Mouse (Mus musculus) forebrain, embryonic 10.5 days (tissue): ENCODE measurements at regions not wholly inside any gene's neighbourhood (a gene's known extent, or its start where the extent isn't known, plus 50 kb on each side); places are given as distances from the start of the nearest gene placed in this dataset.

Source experiments
- DNase-seq: peaks from one replicate; pipeline ENCODE4 v3.0.0-alpha.2; 2017; ENCODE audit warnings: low spot score; ENCODE audit errors: extremely low spot score
- H3K27ac ChIP-seq: fragments of 300-500 bp; sonication (generic); 2 replicates; pipeline ENCODE4 v1.5.1; 2016; ENCODE audit warnings: mild to moderate bottlenecking
- H3K27me3 ChIP-seq: fragments of 300-500 bp; sonication (generic); 2 replicates; pipeline ENCODE4 v1.6.1; 2016; ENCODE audit warnings: mild to moderate bottlenecking; ENCODE audit not compliant: poor library complexity, severe bottlenecking
- H3K36me3 ChIP-seq: fragments of 300-500 bp; sonication (generic); replicated peaks from 2 replicates; pipeline ENCODE4 v1.6.1; 2016; ENCODE audit warnings: mild to moderate bottlenecking, moderate library complexity
- H3K4me1 ChIP-seq: fragments of 300-500 bp; sonication (generic); 2 replicates; pipeline ENCODE4 v1.6.1; 2016
- H3K4me3 ChIP-seq: fragments of 300-500 bp; sonication (generic); 2 replicates; pipeline ENCODE4 v1.5.1; 2016; ENCODE audit warnings: mild to moderate bottlenecking, moderate library complexity
- H3K9me3 ChIP-seq: fragments of 300-500 bp; sonication (generic); 2 replicates; pipeline ENCODE4 v1.6.1; 2016; ENCODE audit warnings: mild to moderate bottlenecking, moderate library complexity
- WGBS: fragments of 180-500 bp; shearing (Covaris S2); methylation state at CpG from one replicate; pipeline ENCODE4 v1.1.7; 2016; 5-methylcytosine and 5-hydroxymethylcytosine counted together

GRCm38 (mm10) chr9:120658576-120658975, 87.3 kb downstream of the Rpl14 start:
- Histone ChIP-seq H3K27me3 (0 out of 2 replicates have a peak, but pooled peaks cover 5% of the 10 kb centered on the region), H3K36me3 (no peaks in the 10 kb centered on the region), H3K9me3 (no peaks in the 10 kb centered on the region), H3K27ac (no peak overlapping the region), H3K4me1 (peaks cover 29% of the 10 kb centered on the region), H3K4me3 (no peak overlapping the region)
- no peak for DNase-seq
- WGBS: 78% methylated on average over 2 of the region's 2 CpGs

GRCm38 (mm10) chr9:120661226-120661625, 90.0 kb downstream of the Rpl14 start:
- Histone ChIP-seq H3K27me3 (0 out of 2 replicates have a peak, but pooled peaks cover 5% of the 10 kb centered on the region), H3K9me3 (no peaks in the 10 kb centered on the region), H3K4me3 (no peak overlapping the region), H3K4me1 (peaks cover 18% of the 10 kb centered on the region), H3K27ac (no peak overlapping the region), H3K36me3 (no peaks in the 10 kb centered on the region)
- WGBS: 70% methylated on average over 5 of the region's 5 CpGs
- DNase-seq: no peak

DNA sequence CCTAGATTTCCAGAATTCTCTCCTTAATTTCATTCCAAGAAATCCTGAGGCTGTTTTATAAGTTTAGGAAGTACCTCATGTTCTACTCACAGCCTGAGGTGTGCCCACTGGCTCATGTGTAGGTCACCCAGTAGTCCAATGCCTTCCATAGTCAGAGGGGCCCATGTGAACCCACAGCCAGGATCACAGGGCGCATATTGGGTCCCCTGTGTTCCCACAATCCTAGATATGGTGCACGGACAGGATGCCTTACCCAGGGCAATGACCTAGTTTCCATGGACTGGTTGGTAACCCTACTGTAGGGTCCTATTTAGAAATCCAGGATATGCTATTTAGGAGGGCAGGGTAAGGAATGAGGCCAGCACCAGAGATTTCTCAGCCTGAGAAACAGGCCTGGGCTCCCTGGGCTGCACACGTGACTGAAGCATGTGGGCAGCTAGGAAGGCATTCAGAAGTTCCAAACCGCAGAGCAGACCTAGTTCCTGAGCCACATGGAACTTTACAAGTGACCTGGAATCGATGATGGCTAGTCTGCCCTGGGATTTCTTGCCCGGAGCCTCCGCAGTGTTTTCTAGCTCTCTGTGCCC, 90.5 kb downstream of the Rpl14 start:
- Histone ChIP-seq H3K4me3 (no peak overlapping the region), H3K36me3 (no peaks in the 10 kb centered on the region), H3K9me3 (no peaks in the 10 kb centered on the region), H3K27me3 (0 out of 2 replicates have a peak, but pooled peaks cover 5% of the 10 kb centered on the region), H3K27ac (no peak overlapping the region), H3K4me1 (peaks cover 18% of the 10 kb centered on the region)
- WGBS: 91% methylated on average over 7 of the region's 7 CpGs
- no peak for DNase-seq

GRCm38 (mm10) chr9:120663181-120663580, 91.9 kb downstream of the Rpl14 start:
- no peak overlapping the region for H3K27ac ChIP-seq
- WGBS: 61% methylated on average over 6 of the region's 6 CpGs
- H3K4me3 ChIP-seq: no peak overlapping the region
- H3K27me3 ChIP-seq: 0 out of 2 replicates have a peak, but pooled peaks cover 5% of the 10 kb centered on the region
- H3K4me1 ChIP-seq: peaks cover 8% of the 10 kb centered on the region; the same call in 1 of the 2 replicates
- no peak for DNase-seq
- no peaks in the 10 kb centered on the region for H3K9me3 ChIP-seq
- H3K36me3 ChIP-seq: no peaks in the 10 kb centered on the region

GRCm38 (mm10) chr9:120664086-120664485, 92.8 kb downstream of the Rpl14 start:
- Histone ChIP-seq H3K27ac (no peak overlapping the region), H3K27me3 (no peaks in the 10 kb centered on the region), H3K36me3 (no peaks in the 10 kb centered on the region), H3K9me3 (no peaks in the 10 kb centered on the region), H3K4me1 (peaks cover 8% of the 10 kb centered on the region; the same call in 1 of the 2 replicates), H3K4me3 (no peak overlapping the region)
- WGBS: 95% methylated on average over 10 of the region's 10 CpGs
- no peak for DNase-seq

GRCm38 (mm10) chr9:120672452-120672851, 101.2 kb downstream of the Rpl14 start:
- no peaks in the 10 kb centered on the region for H3K9me3 ChIP-seq
- H3K27me3 ChIP-seq: peaks cover 52% of the 10 kb centered on the region
- peak overlapping the region; percentile 73 for H3K27ac ChIP-seq
- peak; percentile 44 for DNase-seq
- H3K4me3 ChIP-seq: no peak overlapping the region; the same call in 1 of the 2 replicates
- peaks cover 44% of the 10 kb centered on the region for H3K4me1 ChIP-seq
- H3K36me3 ChIP-seq: no peaks in the 10 kb centered on the region
- 13% methylated on average over 6 of the region's 6 CpGs for WGBS

DNA sequence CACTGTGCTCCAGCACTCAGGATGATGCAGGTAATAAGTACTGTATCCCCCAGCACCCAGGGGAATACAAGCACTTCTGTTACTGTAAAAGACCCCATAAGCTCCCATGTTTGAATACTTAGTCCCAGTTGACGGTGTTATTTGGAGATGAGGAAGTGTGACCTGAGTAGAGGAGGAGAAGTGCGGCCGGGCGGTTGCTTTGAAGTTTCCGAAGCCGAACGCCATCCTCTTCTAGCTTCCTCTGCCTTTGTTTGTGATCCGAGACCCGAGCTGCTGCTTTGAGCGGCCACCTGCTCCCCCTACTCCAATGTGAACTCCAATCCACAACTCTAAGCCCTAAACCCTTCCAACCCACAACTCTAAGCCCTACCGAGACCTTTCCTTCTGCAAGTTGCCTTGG, 103.6 kb downstream of the Rpl14 start:
- peak overlapping the region; percentile 80 for H3K27ac ChIP-seq
- no peak for DNase-seq
- H3K4me3 ChIP-seq: peak overlapping the region; percentile 51
- 1% methylated on average over 11 of the region's 11 CpGs for WGBS
- peaks cover 53% of the 10 kb centered on the region for H3K27me3 ChIP-seq
- H3K4me1 ChIP-seq: peaks cover 58% of the 10 kb centered on the region
- no peaks in the 10 kb centered on the region for H3K36me3 ChIP-seq
- no peaks in the 10 kb centered on the region for H3K9me3 ChIP-seq

GRCm38 (mm10) chr9:120675371-120676150, 104.3 kb downstream of the Rpl14 start:
- DNase-seq: peak; percentile 49
- H3K36me3 ChIP-seq: no peaks in the 10 kb centered on the region
- 1% methylated on average over 18 of the region's 18 CpGs for WGBS
- peak overlapping the region; percentile 80 for H3K27ac ChIP-seq
- H3K9me3 ChIP-seq: no peaks in the 10 kb centered on the region
- H3K27me3 ChIP-seq: peaks cover 53% of the 10 kb centered on the region
- peak overlapping the region; percentile 51 for H3K4me3 ChIP-seq
- H3K4me1 ChIP-seq: peaks cover 65% of the 10 kb centered on the region

DNA sequence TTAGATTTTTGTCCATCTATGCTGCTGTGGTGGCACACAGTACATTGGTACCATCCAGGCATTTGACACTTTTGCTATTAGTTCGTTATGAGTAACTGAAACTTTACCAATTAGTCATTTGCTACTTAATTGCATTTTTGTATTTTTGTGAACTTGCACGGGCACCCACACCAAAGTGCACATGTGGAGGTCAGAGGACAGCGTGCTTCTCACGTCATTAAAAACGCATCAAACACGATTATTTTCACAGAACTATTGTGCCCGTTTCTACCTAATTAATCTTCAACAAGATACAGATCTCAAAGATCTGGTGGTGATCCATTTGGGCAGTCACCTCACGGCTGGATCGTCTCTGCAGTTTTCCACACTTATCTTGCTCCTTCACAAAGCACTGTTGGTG, 105.1 kb downstream of the Rpl14 start:
- peak overlapping the region; percentile 51; the same call in 1 of the 2 replicates for H3K4me3 ChIP-seq
- no peaks in the 10 kb centered on the region for H3K9me3 ChIP-seq
- H3K4me1 ChIP-seq: peaks cover 71% of the 10 kb centered on the region
- 21% methylated on average over 9 of the region's 9 CpGs for WGBS
- peaks cover 53% of the 10 kb centered on the region for H3K27me3 ChIP-seq
- no peaks in the 10 kb centered on the region for H3K36me3 ChIP-seq
- no peak for DNase-seq
- no peak overlapping the region for H3K27ac ChIP-seq

DNA sequence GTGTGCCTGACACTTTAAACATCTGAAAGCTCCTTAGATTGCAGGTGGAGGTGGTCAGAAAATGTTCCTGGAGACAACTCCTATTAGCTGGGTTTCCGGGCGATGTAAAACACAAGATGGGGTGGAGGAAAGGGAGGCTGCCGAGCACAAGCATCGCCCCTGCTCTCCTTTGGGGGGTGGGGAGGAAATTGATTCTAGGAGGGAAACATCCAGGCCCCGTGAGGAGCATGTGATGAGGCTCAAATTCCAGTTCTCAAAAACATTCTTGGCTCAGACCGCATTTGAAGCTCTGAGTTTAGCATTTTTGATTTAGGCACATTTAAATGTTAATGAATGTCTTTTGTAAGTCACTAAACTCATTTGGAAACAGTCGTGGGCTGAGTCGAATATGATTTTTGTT, 105.5 kb downstream of the Rpl14 start:
- Histone ChIP-seq H3K4me3 (no peak overlapping the region), H3K27ac (no peak overlapping the region), H3K9me3 (no peaks in the 10 kb centered on the region), H3K36me3 (no peaks in the 10 kb centered on the region), H3K4me1 (peaks cover 76% of the 10 kb centered on the region), H3K27me3 (peaks cover 53% of the 10 kb centered on the region)
- DNase-seq: no peak
- 30% methylated on average over 8 of the region's 8 CpGs for WGBS

DNA sequence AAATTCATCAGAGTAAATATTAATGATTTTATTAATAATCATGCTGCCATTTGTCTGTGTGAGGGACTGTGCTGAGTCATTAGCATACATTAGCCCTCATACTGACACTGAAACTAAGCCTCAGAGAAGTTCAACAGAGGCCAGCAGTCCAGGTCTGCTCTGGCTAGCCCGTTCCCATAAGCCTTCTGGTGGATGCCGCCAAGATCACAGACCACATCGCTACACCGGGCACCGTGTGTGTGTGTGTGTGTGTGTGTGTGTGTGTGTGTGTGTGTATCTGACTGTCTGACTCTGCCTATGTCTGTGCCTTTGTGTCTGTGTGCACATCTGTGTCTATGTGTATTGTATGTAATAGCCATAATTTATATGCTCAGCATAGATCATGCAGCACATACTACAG, 106.0 kb downstream of the Rpl14 start:
- Histone ChIP-seq H3K36me3 (no peaks in the 10 kb centered on the region), H3K4me1 (peaks cover 75% of the 10 kb centered on the region), H3K9me3 (no peaks in the 10 kb centered on the region), H3K27me3 (peaks cover 50% of the 10 kb centered on the region), H3K4me3 (no peak overlapping the region), H3K27ac (no peak overlapping the region)
- WGBS: 77% methylated on average over 5 of the region's 5 CpGs
- no peak for DNase-seq

DNA sequence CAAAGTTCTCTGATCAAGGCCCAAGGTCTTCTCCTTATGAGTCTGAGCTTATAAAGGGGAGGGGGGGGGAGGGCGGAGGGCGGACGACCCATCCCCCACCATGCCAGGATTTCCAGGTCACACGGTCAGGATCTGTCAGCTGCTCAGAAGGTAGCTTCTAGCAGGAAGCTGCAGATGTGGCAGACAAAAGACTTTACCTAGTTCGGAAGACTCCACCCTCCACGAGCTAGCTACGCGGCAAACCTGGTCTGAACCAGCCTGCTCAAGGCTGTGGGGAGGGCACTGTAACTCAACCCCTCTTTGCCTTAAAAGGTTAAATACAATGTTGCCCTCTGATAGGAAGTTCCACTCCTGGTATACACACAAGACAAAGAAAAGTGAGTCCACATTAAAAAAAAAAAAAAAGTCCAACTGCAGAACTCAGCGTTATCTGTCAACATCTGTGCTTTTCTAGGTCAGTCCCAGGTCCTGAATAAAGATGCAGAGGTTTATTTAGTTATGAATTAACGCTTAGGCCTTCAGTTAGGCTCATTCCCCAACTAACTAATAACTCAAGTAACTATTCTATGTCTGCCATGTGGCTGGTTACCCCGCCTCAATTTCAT, 108.7 kb downstream of the Rpl14 start:
- WGBS: 46% methylated on average over 11 of the region's 11 CpGs
- peak overlapping the region; percentile 80 for H3K27ac ChIP-seq

DNA sequence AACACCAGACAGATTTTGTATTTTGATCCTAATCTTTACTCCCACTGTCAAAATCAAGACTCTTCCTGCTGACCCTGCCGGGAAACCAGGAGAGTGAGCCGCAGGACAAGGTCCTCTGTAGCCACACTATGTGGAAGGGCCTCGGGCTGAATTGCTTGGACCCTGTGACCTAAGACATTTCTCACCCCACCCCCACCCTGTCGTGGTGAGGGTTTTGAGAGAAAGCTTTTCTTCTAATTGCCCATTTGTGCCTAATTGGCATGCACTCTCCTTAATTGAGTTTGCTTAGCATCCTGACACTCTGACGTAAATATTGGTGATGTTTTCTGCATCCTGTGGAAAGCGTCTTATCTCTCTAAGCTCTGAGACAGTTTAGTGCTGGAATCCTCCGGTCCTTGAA, 110.2 kb downstream of the Rpl14 start:
- no peaks in the 10 kb centered on the region for H3K36me3 ChIP-seq
- no peak for DNase-seq
- H3K4me1 ChIP-seq: peaks cover 66% of the 10 kb centered on the region
- H3K27me3 ChIP-seq: peaks cover 10% of the 10 kb centered on the region
- H3K4me3 ChIP-seq: no peak overlapping the region
- no peaks in the 10 kb centered on the region for H3K9me3 ChIP-seq
- 17% methylated on average over 7 of the region's 7 CpGs for WGBS
- peak overlapping the region; percentile 44; the same call in 1 of the 2 replicates for H3K27ac ChIP-seq

More for the DNA sequence above, 108.7 kb downstream of the Rpl14 start:
- Histone ChIP-seq H3K4me3 (no peak overlapping the region), H3K27me3 (peaks cover 23% of the 10 kb centered on the region), H3K9me3 (no peaks in the 10 kb centered on the region), H3K36me3 (no peaks in the 10 kb centered on the region), H3K4me1 (peaks cover 67% of the 10 kb centered on the region)
- DNase-seq: no peak
